Mouse (Mus musculus) brain, embryonic 14.5 days (tissue): ENCODE measurements around the gene Atp6v0a1.

Experiments
- CTCF ChIP-seq: fragments of 200-500 bp; IDR thresholded peaks from 2 replicates; pipeline ENCODE4 v1.5.1; 2012; ENCODE audit warnings: inconsistent platforms, mild to moderate bottlenecking, moderate library complexity, borderline replicate concordance; ENCODE audit not compliant: insufficient read depth, insufficient read length; ENCODE audit errors: extremely low read depth
- POLR2A ChIP-seq: fragments of 200-500 bp; IDR thresholded peaks from 2 replicates; pipeline ENCODE4 v1.6.1; 2012; ENCODE audit warnings: mild to moderate bottlenecking, inconsistent platforms, borderline replicate concordance; ENCODE audit not compliant: poor library complexity, insufficient read depth, insufficient read length, severe bottlenecking; ENCODE audit errors: extremely low read depth

DNA sequence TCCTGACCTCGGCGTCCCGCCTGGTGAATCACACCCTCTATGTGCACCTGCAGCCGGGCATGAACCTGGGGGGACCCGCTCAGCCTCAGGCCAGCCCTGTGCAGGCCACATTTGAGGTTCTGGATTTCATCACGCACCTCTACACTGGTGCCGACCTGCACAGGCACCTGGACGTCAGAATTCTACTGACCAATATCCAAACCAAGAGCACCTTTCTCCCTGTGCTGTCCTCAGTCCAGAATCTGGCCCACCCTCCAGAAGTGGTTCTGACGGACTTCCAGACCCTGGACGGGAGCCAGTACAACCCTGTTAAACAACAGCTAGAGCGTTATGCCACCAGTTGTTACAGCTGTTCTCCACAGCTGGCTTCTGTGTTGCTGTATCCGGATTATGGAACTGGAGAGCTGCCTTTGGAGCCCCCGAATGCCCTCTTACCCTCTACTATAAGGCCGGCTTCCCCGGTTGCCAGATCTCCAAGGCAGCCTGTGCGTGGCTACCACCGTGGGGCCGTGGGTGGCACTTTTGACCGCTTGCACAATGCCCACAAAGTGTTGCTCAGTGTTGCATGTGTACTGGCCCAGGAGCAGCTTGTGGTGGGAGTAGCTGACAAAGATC is 73.9 kb downstream of the Atp6v0a1 start:
- TF ChIP-seq CTCF (no peak), POLR2A (no peak)
